Mouse (Mus musculus) gastrocnemius, postnatal 14 days (tissue): Measurements from ENCODE around the gene Fam213b. TPM values are rescaled to one million over a fixed set of nuclear protein-coding genes. Genes with fewer than 3 reads are reported as not detected.

Experiments
- DNase-seq: peaks from one replicate; pipeline ENCODE4 v3.0.0; 2021; ENCODE audit warnings: mixed read lengths
- intact Hi-C: fragments of 180-260 bp; cut with DNase I; formaldehyde crosslinking; loops from one replicate; pipeline ENCODE4 v1.15.1; 2025; ENCODE audit warnings: low total_unique reads
- total RNA-seq, 2 experiments: library from RNA; stranded (reverse); gene quantifications; 2 replicates each; pipeline ENCODE4 v1.2.3; 2021

The Fam213b gene
- total RNA-seq, 2 experiments from 2014 or later = 110 to 112 TPM

DNA sequence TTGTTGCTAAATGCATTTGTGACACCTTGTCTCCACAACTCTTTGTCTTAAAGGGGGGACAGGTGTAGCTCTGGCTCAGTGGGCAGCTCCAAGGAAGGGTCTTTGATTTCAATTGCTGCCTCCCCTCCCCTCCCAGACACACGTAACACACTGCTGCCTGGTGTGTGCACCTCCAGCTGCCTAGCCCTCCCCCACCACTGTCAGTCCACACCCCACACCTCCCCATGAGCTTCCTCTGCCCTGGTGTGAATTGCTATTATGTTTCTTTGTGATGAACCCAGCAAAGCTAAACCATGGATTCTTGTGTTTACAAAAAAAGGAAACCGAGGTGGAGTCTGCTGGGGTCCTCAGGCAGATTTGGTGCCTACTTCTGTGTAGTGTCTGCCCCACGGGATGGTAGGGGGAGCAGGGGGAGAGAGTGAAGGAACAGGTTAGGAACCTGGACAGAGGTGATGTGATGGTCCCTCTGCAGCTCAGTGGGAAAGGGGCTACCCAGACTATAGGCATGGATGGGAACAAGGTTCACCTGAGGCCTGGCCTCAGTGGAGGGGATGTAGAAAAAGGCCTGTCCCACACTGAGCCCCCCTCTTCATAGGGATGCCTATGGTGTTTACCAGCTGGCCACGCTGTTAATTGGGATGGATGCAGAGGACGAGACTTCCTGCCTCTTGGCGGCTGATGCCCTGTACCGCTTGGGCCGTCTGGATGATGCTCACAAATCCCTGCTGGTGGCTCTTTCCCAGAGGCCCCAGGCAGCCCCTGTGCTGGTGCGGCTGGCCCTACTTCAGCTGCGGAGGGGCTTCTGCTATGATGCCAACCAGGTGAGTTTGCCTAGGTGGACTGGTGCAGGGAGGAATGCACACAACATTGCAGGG is 41.3 kb downstream of the Fam213b start:
- intact Hi-C loops = no loop called here
- DNase-seq = no peak

DNA sequence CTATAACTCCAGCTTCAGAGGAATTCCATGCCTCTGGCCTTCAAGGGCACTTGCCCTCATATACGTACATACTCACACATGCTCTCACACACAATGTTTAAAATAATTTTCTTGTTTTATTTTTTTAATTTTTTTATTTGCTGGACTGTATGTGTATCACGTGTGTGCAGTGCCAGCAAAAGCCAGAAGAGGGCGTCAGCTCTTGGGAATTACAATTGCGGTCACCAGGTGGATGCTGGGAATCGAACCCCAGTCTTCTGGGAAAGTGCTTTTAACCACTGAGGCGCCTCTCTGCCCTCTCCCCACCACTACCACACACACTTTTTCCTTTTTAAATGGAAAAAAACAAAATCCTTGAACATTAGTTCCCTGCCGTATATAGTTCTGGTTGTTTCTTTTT is 42.1 kb downstream of the Fam213b start:
- DNase-seq = no peak

DNA sequence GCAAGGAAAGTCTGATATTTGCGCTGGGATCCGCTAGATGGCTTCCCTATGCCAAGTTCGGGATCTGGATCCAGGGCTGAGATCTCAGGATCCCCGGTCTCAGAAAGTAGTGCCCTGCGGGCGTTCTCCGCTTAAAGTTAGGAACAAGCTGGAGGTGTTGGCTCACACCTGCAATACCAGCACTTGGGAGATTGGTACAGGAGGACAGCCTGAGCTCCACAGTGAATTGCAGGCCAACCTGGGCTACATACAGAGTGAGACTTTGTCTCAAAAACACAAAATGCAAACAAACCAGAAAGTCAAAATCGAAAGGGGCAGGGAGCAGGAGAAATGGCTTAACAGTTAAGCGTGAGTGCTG is 42.5 kb downstream of the Fam213b start:
- intact Hi-C loops = no loop called here
- DNase-seq = no peak

More for the DNA sequence above, 42.1 kb downstream of the Fam213b start:
- intact Hi-C loops = no loop called here

DNA sequence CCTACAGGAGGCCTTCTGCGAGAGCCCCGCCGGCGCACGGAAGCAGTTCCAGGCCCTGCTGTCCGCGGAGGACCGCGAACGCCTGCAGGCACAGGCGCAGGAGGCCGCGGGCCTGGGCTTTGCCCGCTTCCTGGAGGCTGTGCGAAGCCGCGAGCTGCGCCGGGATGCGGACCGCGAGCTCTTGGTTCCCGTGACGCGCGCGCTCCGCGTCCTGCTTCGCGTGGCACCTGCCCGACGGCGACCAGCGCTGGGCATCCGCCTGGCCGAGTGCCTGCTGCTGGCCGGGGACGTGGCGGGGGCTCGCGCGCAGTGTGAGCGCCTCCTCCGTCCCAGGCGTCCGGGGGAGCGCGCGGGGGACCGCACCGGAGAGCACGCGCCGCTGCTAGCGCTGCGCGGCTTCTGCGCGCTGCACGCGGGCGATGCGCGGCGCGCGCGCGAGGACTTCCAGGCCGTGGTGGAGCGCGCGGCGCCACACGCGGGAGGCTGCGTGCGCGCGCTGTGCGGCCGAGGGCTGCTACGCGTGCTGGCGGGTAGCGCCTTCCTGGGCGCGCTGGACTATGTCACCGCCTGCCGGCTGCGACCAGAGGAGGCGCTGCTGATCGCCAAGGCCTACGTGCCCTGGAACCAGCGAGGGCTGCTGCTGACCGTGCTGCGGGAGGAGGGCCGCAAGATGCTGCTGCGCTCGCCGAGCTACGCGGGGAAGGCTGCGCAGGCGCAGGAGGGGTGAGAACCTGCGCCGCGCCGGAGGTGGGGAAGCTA is 43.0 kb downstream of the Fam213b start:
- intact Hi-C loops = no loop called here
- DNase-seq = peak; percentile 79

DNA sequence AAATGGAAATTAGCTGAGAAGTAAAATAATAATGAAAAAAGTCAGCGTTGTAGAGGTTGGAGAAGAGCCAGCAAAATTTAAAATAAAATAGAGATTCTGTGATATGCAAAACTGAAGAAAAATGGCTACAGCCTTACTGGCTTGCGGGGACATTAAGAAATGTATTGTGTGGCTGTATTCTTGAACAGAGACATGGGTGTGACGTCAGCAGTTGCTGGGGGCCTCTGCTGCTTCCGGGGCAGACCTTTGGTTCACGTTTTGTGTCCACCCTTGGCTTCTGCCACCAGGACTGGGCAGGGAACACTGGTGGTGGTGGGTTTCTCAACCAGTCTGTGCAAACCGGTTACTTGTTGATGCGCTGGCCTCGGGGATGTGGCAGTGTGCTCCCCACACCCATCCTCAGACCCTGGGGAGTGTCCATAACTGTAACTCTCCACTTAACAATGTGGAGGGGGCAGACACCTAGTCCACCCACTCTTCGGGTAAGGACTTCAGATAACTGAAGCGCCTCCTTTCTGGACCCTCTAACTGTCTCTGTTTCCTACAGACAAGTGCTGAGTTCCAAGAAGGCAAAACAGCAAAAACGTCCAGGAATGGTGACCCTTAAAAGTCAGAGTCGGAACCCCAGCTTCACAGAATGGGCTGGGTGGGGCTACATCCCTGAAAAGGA is 44.1 kb downstream of the Fam213b start:
- intact Hi-C loops = no loop called here
- no peak for DNase-seq

DNA sequence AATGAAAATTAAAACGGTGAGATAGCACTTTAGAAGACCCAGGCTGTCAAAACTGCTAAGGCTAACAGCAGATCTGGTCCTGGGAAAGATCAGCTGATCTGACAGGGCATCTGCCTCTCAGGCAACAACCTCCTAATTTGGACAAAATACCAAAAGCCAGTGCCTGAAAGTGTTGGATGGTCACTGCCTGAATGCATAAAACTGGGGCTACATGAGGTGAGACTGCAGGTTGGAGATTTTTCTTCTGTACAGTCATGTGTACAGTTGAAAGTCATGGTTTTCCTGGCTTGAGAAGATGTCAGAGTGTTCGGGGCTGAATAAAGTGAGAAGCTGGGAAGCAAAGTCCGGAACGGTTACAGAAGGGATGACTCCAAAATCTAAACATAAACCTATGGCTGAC is 45.1 kb downstream of the Fam213b start:
- intact Hi-C loops = no loop called here
- no peak for DNase-seq

DNA sequence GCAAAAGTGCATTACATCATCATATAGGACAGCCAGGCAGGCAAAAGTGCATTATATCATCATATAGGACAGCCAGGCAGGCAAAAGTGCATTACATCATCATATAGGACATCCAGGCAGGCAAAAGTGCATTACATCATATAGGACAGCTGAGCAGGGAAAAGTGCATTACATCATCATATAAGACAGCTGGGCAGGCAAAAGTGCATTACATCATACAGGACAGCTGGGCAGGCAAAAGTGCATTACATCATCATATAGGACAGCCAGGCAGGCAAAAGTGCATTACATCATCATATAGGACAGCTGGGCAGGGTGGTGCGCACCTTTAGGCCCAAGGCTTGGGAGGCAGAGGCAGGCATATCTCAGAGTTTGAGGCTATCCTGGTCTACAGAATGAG is 46.2 kb downstream of the Fam213b start:
- intact Hi-C loops = no loop called here
- DNase-seq = no peak

Other genes starting within 250 kb of the Fam213b start
- not detected for gene Actrt2, start 231.3 kb downstream of the Fam213b start, total RNA-seq
- not detected for gene Ttc34, start 61.7 kb downstream of the Fam213b start, total RNA-seq
- gene Mmel1, start 29.6 kb downstream of the Fam213b start, total RNA-seq = under 1 TPM; 0.49 to 0.68 TPM
- gene Tnfrsf14, start 29.4 kb upstream of the Fam213b start, total RNA-seq = 1 to 10 TPM; 1.4 to 1.9 TPM
- gene Hes5, start 61.8 kb upstream of the Fam213b start, total RNA-seq = under 1 TPM in 1 of 2 experiments, not detected in 1; 0.16 TPM
- gene Pank4, start 65.0 kb upstream of the Fam213b start, total RNA-seq = 10 to 100 TPM; 24.1 to 31.4 TPM
- gene Plch2, start 157.6 kb upstream of the Fam213b start, total RNA-seq = under 1 TPM in 1 of 2 experiments, not detected in 1; 0.04 TPM
- 10 to 100 TPM; 10.7 to 11.3 TPM for gene Pex10, start 167.9 kb upstream of the Fam213b start, total RNA-seq
- 10 to 100 TPM; 48.1 to 48.8 TPM for gene Rer1, start 187.2 kb upstream of the Fam213b start, total RNA-seq
- 1 to 10 TPM; 2.3 to 2.9 TPM for gene Morn1, start 187.4 kb upstream of the Fam213b start, total RNA-seq